Mouse (Mus musculus) c-Kit-positive CD71-positive TER-119-positive erythroid progenitor cells, embryonic 14.5 days (primary cell): ENCODE results near the gene Kazn.

Experiments used
- DNase-seq: peaks from one replicate; pipeline ENCODE4 v3.0.0-alpha.2; 2013; ENCODE audit warnings: low spot score

Gene Kazn

DNA sequence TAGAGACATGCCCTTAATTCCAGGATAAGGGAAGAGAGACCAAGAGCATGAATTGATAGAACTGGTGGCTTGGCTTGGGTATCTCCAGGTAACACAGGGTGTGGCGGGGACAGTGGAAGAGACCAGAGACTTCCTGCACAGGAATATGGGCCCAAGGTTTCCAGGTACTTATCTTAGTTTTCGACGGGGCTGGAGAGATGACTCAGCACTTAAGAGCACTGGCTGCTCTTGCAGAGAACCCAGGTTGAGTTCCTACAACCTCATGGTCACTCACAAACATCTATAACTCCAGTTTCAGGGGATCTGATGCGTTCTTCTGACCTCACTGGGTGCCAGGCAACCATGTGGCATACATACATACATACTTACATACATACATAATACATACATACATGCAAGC is 3.0 kb upstream of the Kazn start:
- no peak for DNase-seq

- DNase-seq, result no peak
Observed at GRCm38 (mm10) chr4:142240874-142241273, 1.7 kb upstream of the Kazn start.

DNA sequence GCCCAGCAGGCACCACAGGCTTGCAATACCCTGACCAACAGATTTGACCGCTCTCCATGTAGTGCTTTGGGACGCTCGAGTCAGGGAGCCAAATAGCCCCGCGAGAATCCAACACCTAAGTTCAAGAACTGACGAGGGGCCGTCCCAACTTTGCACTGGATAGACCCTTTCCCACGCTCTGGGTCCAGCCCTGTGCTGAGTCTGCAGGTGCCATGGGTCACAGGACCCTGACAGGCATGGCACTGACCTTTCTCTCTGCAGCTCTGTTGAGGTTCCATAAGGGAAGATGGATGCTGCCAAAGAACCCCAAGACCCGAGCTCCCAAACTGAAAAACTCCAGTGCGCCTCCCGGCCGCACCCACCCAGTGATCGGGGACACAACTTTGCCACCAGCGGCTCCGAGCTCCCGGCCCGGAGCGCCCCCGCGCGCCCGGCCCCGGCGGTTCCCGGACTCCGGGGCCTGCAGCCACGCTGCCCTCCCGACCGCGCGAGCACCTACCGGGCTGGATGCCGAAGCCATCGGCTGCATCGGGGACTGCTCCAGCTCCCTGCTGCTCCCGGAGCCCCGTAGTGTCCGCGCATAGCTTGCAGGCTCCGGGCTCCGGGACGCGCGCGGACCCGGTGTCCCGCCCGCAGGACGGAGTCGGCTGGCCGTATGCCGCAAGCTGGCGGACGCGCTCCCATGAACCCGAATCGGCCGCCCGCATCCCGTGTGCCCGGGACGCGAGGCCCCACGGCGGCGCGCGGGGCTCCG is 538 bp downstream of the Kazn start:
- DNase-seq, result no peak

DNA sequence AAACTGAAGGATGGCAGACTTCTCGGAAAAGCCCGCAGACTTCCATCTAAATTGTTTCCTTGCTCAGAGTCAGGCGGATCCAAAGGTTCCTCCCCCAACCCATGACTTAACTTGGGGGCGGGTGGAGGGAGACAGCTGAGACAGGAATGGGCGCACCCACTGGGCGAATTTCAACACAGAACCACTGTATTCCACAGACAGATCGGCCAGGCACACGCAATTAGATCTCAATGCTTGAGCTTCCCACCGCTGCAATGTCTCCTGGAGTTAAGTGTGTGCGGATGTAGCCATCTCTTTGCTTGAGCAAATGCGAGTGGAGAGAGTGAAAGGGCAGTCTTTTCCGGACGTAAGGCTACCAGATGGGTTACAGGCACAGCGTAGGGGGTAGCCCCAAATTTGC is 1.2 kb downstream of the Kazn start:
- no peak for DNase-seq

GRCm38 (mm10) chr4:142236681-142237080 is 2.5 kb downstream of the Kazn start:
- no peak for DNase-seq

- DNase-seq, result no peak
Observed at GRCm38 (mm10) chr4:142235426-142235825, 3.8 kb downstream of the Kazn start.

DNA sequence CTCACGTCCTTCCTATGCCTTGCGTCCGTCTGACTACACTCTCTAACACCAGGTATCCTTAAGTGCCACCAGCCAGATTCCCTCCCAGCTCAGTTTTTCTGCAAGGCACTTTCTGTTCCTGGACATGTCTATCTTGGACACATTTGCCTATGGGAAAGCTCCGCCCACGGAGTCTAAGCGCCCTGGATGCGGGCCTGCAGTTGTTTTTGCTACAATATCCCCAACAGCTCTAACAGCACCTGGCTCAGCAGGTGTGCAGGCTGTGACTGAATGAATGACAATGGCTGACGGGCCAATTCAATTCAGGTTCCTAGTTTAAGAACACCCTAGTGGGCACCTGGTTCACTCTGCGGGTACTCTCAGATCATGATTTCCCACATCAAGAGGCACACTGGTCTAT is 4.4 kb downstream of the Kazn start:
- no peak for DNase-seq

DNA sequence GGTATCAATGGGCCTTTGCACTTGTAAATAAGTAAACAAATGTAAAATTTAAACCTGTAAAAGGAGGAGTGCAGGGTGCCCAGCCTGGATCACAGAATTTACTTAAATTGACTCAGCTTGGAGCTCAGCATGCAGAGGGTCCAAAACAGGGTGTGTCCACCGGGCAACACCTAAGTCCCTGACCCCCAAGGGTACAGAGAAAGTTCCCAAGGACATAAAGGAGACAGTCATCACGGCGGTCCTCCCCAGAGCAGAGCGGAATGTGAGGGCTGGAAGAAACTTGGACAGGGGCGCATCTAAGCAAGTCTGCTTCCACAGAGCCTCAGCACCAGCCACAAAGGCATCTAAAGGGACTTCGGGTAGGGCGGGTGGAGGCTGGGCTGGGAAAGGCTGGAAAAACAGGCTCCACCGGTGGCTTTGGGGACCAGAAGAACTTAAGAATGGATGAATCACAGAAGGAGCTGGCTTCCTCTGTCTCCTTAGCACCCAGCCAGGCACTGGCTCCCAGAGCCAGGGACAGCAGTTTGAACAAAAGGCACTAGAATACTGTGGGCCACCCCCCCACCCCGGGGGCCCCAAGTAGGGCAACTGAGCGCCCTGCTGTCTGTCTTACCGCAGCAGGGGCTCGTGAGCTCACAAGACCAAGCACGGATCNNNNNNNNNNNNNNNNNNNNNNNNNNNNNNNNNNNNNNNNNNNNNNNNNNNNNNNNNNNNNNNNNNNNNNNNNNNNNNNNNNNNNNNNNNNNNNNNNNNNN is 10.2 kb downstream of the Kazn start:
- no peak for DNase-seq

DNA sequence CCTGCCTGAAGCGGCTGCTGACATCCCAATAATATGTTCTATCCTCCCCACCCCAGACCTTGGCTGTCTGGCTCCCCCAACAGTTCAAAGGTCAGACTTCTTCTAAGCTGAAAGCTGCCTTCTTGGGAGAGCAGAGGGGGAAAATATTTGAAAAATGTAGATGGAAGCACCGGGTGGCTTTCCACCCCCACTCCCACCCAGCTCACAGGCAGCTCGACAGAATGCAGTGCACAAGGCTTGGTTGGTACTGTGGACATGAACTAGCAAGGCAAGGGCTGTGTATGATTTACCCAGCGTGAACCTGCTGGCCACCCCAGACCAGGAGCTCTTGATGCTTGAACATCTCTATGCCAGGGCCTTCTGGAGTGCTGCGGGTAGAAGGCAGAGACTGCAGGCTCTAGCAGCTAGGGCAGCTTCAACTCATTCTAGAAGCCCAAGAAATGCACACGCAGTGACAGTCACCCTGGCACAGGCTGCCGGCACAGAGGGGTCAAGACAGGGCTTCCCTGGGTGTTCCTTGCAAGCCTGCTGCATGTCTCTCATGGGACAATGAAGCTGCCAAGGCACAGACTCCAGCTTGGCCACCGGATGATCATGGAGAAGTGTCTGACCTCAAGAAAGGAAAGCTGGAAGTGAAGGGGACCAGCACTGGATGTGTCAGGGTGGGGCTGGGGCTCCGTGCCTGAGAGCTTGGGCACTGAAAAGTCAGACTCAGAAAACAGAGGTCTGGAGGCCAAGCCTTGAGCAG is 15.1 kb downstream of the Kazn start:
- no peak for DNase-seq

DNA sequence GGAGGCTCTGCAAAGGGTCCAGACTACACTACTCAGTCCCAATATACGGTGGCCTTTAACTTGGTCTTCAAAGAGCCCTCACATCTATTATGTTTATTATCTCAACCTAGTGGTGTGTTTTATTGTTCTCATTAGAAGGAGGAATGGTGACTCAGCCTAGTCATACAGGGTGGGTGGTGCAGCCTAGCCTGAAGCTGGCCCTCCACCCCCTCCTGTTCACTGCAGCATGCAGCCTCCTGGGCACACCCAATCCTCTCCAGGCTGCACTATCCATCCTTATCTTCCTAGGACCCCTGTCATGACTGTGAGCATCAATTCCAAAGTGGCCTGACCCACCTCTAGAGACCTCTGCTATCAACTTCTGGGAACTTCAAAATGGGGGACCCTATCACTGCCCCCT is 16.8 kb downstream of the Kazn start:
- DNase-seq, result no peak

DNA sequence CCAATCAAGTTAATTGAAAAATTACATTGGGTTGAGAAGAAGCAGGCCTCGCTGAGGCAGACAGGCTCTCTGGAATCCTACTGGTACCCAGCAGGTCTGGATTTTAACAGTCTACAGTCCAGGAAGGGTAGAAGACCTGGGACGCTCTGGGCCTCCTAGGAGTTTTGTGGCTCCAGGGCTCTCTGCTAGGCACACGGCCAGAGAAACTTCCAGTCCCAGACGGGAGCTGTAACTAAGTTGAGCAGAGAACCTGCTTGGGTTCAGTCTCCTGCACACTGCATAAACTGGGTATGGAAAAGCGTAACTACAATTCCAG is 17.5 kb downstream of the Kazn start:
- no peak for DNase-seq

DNA sequence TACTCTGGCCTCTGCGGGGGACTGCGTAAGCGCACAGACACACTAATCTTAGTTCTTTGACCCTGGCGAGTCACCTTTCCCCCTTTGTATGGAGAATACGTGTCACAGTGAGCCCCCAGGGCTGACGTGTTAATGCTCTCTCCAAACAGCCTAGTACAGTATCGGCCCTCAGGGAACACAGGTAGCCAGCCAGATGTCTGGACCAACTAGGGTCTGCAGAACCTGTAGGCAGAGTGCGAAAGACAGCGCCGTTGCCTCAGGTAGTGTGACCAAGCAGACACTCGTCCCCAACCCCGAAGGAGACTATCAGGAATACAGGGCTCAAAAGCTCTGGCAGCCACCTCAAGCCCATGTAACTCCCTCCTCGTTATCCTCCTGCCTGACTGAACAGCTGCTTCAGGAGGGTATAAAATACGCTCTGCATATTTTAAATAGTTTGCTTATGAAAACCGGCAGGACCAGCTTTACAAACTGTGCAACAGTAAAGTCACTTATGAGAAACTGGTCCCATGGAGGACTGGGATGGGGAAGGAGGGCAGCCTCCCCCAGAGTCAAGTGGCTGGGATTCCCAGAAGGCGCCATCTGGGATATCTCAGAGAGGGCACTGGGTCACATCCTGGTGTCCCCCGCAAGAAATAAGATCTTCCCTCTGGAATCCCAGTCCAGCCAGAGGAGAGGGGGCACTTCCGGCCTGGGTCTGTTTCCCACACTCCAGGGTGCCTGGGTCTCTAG is 18.0 kb downstream of the Kazn start:
- DNase-seq, result no peak

DNA sequence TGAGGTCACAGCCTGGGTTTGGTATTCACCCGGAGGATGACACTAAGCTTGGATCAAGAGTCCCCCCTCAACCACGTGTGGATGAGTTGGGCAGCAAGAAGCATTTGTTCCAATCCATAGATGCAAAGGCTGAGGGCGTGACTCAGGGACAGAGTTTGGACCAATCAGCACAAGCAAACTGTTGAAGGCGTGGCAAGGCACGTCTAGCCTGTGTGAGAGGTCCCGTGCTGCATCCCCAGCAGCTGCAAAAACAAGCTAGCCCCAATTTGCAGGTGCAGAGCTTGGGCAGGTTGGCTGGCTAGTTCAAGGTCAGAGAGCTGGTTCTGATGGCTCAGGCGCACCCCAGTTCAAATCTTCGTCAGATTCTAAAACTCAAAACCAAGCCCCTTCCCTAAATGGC is 20.2 kb downstream of the Kazn start:
- no peak for DNase-seq

DNA sequence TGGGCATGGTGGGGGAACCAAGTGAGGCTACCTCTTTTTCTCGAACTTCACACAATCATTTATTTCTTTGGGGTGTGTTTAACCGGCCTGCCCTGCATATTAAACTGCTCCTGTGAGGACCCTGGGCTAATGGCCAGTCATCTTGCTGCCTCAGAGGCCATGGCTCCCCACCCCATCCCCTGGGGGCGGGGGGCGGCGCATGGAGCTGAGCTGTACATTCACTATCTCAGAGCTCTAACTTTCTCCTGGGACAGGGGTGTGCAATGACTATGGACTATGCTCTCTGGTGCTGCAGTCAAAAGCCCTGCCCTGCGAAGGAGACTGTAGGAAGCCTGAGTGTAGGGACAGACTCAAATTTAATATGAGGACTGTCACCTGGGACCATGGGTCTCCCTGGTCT is 22.2 kb downstream of the Kazn start:
- no peak for DNase-seq

- DNase-seq, result no peak
Observed at GRCm38 (mm10) chr4:142215760-142216159, 23.4 kb downstream of the Kazn start.

GRCm38 (mm10) chr4:142214532-142214931 is 24.7 kb downstream of the Kazn start:
- DNase-seq, result no peak

GRCm38 (mm10) chr4:142212425-142212824 is 26.8 kb downstream of the Kazn start:
- DNase-seq, result no peak

- no peak for DNase-seq
Observed at GRCm38 (mm10) chr4:142209884-142210283, 29.3 kb downstream of the Kazn start.

- no peak for DNase-seq
Observed at GRCm38 (mm10) chr4:142209476-142209875, 29.7 kb downstream of the Kazn start.

DNA sequence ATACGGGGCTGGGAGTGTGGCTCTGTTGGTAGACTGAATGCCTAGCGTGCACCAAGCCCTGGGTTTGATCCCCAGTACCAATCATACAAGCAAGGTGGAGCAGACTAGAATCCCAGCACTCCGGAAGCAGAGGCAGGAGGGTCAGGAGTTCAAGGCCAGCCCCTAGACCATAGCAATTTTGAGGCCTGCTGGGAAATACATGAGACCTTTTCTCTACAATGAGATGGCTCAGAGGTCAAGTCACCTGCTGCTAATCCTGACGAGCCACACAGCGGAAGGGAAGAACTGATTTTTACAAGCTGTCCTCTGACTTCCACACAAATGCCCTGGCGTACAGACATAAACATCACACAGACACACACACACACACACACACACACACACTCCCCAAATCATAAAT is 33.5 kb downstream of the Kazn start:
- no peak for DNase-seq

DNA sequence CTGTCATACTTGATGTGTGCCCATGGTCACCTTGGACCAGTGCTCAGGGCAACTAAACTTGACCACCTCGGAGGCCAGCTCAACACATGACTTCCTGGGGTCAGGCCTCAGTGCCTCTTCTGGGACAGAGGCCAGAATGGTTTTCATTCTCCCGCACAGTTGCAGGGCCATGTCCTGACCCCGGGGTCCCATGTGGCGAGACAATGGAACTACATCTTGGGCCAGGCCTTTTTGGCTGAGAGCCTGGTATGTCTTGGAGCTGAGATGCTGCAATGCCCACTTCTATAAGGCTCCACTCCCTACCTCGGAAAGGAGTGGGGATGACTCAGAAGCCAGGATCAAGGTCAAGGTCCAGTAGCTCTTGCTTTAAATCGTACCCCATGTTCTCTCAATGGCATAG is 42.6 kb downstream of the Kazn start:
- DNase-seq, result no peak

DNA sequence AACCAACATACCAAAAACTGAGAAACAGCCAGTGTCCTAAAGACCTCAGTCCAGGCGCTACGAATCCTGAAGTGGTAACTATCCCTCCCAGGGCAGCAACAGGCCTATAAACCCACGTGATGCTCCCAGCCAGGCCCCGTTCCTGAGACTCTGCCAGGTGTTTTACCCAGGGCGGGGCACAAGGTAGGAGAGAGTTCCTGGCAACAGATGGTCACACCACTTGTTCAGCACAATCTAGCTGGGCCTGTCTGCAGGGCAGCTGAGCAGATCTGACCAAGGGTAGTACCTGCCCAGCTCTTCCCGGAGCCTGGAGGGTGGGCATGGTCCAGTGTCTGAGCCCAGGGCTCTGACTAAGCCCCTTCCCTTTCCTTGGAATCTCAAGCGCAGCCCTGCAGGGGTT is 45.4 kb downstream of the Kazn start:
- DNase-seq, result no peak
